Mouse (Mus musculus): ENCODE measurements around the gene Kcne3. TPM values are rescaled to one million over a fixed set of nuclear protein-coding genes. Genes with fewer than 3 reads are reported as not detected.
A peak's percentile ranks its signal among the peaks of the same experiment; 100 is the strongest.

The Kcne3 gene
- polyA plus RNA-seq, 1 experiment from 2014 or later, result 73.1 TPM

DNA sequence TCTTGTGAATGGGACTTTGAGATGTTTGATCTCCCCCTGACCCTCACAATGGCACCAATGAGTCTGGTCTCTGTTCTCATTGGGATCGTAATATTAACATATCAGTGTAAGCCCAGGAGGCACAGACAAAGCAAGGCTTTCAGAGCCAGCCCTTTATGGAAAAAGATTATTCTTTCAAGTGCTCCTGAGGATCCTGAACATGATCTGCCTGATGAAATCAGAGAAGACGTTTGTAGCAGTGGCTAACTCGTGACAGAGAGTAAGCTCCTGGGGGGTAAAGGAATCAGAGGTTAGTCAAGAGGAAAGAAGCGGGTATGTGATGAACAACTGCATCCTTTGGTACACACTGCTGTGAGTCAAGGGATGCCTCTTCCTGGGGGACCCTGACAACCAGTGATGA, 13.9 kb downstream of the Kcne3 start:
- DNase-seq (ENCODE audit: low spot score), result peak; percentile 38
- Histone ChIP-seq H3K9me3 (ENCODE audit: control insufficient read depth, low read length) (no peaks in the 10 kb centered on the region), H3K4me3 (ENCODE audit: low read depth, low read length) (no peak overlapping the region), H3K36me3 (ENCODE audit: control insufficient read depth, insufficient read depth, low read length) (no peaks in the 10 kb centered on the region), H3K4me1 (replicated peaks; ENCODE audit: control insufficient read depth, insufficient read depth, low read length) (no peaks in the 10 kb centered on the region), H3K27me3 (replicated peaks; ENCODE audit: control insufficient read depth, insufficient read depth, low read length) (no peaks in the 10 kb centered on the region), H3K4me2 (ENCODE audit: low read length) (no peak overlapping the region), H3K27ac (ENCODE audit: low read depth) (no peak overlapping the region), H3K9ac (ENCODE audit: low read length) (no peak overlapping the region)
- WGBS, result 56% methylated on average over 4 of the region's 4 CpGs
- no peak for ATAC-seq (replicated peaks; ENCODE audit: low FRiP score, low TSS enrichment, low read depth)

DNA sequence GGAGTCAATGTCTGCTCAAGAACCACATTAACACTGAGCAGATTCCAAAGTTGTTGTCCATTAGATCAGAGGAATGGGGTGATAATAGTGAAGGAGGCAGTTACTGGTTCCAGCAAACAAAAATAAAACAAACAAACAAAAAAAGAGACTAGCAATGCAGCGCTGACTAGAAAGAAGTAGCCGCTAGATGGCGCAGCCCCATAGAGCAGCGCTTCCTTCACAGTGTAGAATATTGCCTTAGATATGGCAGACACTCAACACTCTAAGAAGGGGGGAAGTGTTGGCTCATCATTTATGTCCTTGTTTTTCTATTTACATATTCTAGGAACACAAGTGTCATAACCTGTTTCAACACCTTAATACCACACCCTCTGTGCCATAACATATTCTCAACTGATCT, 14.5 kb downstream of the Kcne3 start:
- ATAC-seq (replicated peaks; ENCODE audit: low FRiP score, low TSS enrichment, low read depth) (no peak), DNase-seq (ENCODE audit: low spot score) (peak; percentile 70)
- Histone ChIP-seq H3K27ac (ENCODE audit: low read depth) (no peak overlapping the region), H3K4me2 (ENCODE audit: low read length) (no peak overlapping the region), H3K4me3 (ENCODE audit: low read depth, low read length) (no peak overlapping the region), H3K27me3 (replicated peaks; ENCODE audit: control insufficient read depth, insufficient read depth, low read length) (no peaks in the 10 kb centered on the region), H3K4me1 (replicated peaks; ENCODE audit: control insufficient read depth, insufficient read depth, low read length) (no peaks in the 10 kb centered on the region), H3K9me3 (ENCODE audit: control insufficient read depth, low read length) (no peaks in the 10 kb centered on the region), H3K36me3 (ENCODE audit: control insufficient read depth, insufficient read depth, low read length) (no peaks in the 10 kb centered on the region), H3K9ac (ENCODE audit: low read length) (no peak overlapping the region)
- 5% methylated on average over 4 of the region's 4 CpGs for WGBS

DNA sequence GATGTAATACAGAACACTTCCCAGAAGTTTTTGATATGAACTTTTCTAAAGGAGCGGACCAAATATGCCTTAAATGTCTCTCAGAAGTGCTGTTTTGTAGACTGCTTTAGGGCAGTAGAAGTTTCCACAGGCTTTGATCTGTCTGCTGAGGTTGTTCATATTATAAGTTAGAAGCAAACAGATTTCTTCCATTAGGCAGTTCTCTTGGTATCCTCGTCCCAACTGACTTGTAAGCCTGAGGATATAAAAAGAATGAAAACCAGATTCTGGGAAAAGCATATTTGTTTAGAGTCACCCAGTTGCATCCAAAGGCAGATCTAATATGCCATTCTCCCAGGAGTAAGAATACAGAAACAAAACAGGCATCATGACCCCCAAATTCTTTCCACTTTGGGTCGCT, 24.9 kb downstream of the Kcne3 start:
- Histone ChIP-seq H3K36me3 (ENCODE audit: control insufficient read depth, insufficient read depth, low read length) (no peaks in the 10 kb centered on the region), H3K4me1 (replicated peaks; ENCODE audit: control insufficient read depth, insufficient read depth, low read length) (no peaks in the 10 kb centered on the region), H3K27me3 (replicated peaks; ENCODE audit: control insufficient read depth, insufficient read depth, low read length) (no peaks in the 10 kb centered on the region), H3K27ac (ENCODE audit: low read depth) (no peak overlapping the region), H3K4me2 (ENCODE audit: low read length) (no peak overlapping the region), H3K9ac (ENCODE audit: low read length) (no peak overlapping the region), H3K4me3 (ENCODE audit: low read depth, low read length) (no peak overlapping the region), H3K9me3 (ENCODE audit: control insufficient read depth, low read length) (no peaks in the 10 kb centered on the region)
- WGBS, result 92% methylated on average over 3 of the region's 3 CpGs
- DNase-seq (ENCODE audit: low spot score), result no peak
- no peak for ATAC-seq (replicated peaks; ENCODE audit: low FRiP score, low TSS enrichment, low read depth)

DNA sequence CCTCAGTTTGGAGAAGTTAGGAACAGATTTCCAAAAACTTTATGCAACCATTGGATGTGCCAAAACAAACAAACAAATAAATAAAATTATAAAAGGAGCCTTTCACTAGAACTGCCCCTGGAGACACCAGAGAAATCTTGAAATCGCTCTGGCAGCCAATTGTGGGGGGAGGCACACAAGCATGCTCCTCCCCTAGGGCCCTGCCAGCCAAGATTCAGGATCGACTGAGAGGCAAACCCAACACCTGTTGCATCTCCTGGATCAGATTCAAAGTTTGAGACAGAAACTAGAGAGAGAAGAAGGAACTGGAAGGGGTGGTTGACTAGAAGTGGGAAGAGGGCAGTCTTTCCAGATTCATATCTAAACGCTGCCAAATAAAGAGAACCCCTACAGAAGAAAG, 27.3 kb downstream of the Kcne3 start:
- ATAC-seq (replicated peaks; ENCODE audit: low FRiP score, low TSS enrichment, low read depth) (no peak), DNase-seq (ENCODE audit: low spot score) (no peak)
- H3K27me3 ChIP-seq (replicated peaks; ENCODE audit: control insufficient read depth, insufficient read depth, low read length), result no peaks in the 10 kb centered on the region

DNA sequence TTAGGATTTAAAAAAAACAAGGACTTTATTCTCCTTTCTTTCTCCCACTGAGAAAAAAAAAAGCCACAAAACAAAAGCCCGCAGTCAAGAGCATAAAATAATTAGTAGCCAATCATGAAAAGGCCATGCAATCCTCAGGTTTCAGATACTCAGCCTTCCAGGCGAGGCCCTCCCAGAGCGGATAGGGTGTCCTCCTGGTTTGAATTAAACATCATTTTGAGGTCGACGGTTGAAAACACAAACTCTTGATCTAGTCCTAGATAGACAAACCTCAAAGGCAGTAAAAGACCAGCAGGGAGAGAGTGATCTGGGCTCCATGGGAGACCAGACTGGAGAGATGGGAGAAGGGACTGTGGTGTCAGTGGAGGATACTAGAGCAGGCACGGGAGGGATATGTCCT, 28.6 kb downstream of the Kcne3 start:
- no peak overlapping the region for H3K9ac ChIP-seq (ENCODE audit: low read length)
- H3K4me3 ChIP-seq (ENCODE audit: low read depth, low read length), result no peak overlapping the region
- DNase-seq (ENCODE audit: low spot score), result no peak
- H3K9me3 ChIP-seq (ENCODE audit: control insufficient read depth, low read length), result no peaks in the 10 kb centered on the region
- H3K27me3 ChIP-seq (replicated peaks; ENCODE audit: control insufficient read depth, insufficient read depth, low read length), result no peaks in the 10 kb centered on the region
- WGBS, result 74% methylated on average over 6 of the region's 6 CpGs
- H3K4me1 ChIP-seq (replicated peaks; ENCODE audit: control insufficient read depth, insufficient read depth, low read length), result no peaks in the 10 kb centered on the region
- no peak overlapping the region for H3K4me2 ChIP-seq (ENCODE audit: low read length)
- H3K36me3 ChIP-seq (ENCODE audit: control insufficient read depth, insufficient read depth, low read length), result no peaks in the 10 kb centered on the region
- H3K27ac ChIP-seq (ENCODE audit: low read depth), result no peak overlapping the region
- ATAC-seq (replicated peaks; ENCODE audit: low FRiP score, low TSS enrichment, low read depth), result no peak

More for the DNA sequence above, 27.3 kb downstream of the Kcne3 start:
- Histone ChIP-seq H3K9me3 (ENCODE audit: control insufficient read depth, low read length) (no peaks in the 10 kb centered on the region), H3K27ac (ENCODE audit: low read depth) (no peak overlapping the region), H3K4me2 (ENCODE audit: low read length) (no peak overlapping the region), H3K4me3 (ENCODE audit: low read depth, low read length) (no peak overlapping the region), H3K36me3 (ENCODE audit: control insufficient read depth, insufficient read depth, low read length) (no peaks in the 10 kb centered on the region), H3K9ac (ENCODE audit: low read length) (no peak overlapping the region), H3K4me1 (replicated peaks; ENCODE audit: control insufficient read depth, insufficient read depth, low read length) (no peaks in the 10 kb centered on the region)
- WGBS, result 59% methylated on average over 3 of the region's 3 CpGs

DNA sequence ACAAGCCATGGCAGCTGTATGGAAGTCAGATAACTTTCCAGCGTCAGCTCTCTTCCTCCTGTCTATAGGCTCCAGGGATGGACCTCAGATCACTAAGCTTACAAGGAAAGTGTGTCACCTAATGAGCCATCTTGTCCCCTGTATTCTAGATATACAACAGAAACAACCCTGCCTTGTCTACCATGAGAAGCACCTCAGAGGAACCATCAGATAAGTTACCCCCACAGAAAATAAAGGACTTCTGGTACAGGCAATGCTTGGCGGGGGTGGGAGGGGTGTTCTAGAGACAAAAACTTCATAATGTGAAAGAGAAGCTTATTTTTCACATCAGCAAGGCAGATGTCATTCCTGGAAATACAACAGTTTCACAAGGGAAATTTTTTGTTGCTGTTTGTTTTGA, 29.8 kb downstream of the Kcne3 start:
- H3K9me3 ChIP-seq (ENCODE audit: control insufficient read depth, low read length), result no peaks in the 10 kb centered on the region
- no peak for ATAC-seq (replicated peaks; ENCODE audit: low FRiP score, low TSS enrichment, low read depth)
- H3K36me3 ChIP-seq (ENCODE audit: control insufficient read depth, insufficient read depth, low read length), result no peaks in the 10 kb centered on the region
- no peak overlapping the region for H3K4me2 ChIP-seq (ENCODE audit: low read length)
- 87% methylated on average over 2 of the region's 2 CpGs for WGBS
- H3K4me1 ChIP-seq (replicated peaks; ENCODE audit: control insufficient read depth, insufficient read depth, low read length), result no peaks in the 10 kb centered on the region
- no peak for DNase-seq (ENCODE audit: low spot score)
- no peak overlapping the region for H3K9ac ChIP-seq (ENCODE audit: low read length)
- H3K4me3 ChIP-seq (ENCODE audit: low read depth, low read length), result no peak overlapping the region
- H3K27ac ChIP-seq (ENCODE audit: low read depth), result no peak overlapping the region
- H3K27me3 ChIP-seq (replicated peaks; ENCODE audit: control insufficient read depth, insufficient read depth, low read length), result no peaks in the 10 kb centered on the region

DNA sequence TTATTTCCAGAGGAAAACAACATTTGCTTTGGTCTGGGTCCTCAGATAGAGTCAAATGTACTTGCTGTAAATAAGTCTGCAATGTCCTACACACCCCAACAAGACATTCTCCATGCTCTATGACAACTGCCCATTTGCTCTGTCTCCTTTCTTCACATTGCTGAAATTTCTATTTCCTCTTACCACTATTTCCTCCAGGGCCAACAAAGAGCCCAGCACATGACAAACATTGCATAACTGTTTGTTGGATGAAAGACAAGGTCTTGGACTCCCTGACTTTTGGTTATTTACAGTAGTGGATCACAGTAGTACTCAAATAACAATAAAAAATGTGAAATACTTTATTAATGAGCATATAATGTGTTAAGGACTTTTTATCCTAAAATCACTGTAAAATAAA, 31.6 kb downstream of the Kcne3 start:
- Histone ChIP-seq H3K36me3 (ENCODE audit: control insufficient read depth, insufficient read depth, low read length) (no peaks in the 10 kb centered on the region), H3K4me2 (ENCODE audit: low read length) (no peak overlapping the region), H3K4me3 (ENCODE audit: low read depth, low read length) (no peak overlapping the region), H3K27me3 (replicated peaks; ENCODE audit: control insufficient read depth, insufficient read depth, low read length) (no peaks in the 10 kb centered on the region), H3K4me1 (replicated peaks; ENCODE audit: control insufficient read depth, insufficient read depth, low read length) (no peaks in the 10 kb centered on the region), H3K9ac (ENCODE audit: low read length) (no peak overlapping the region), H3K9me3 (ENCODE audit: control insufficient read depth, low read length) (no peaks in the 10 kb centered on the region), H3K27ac (ENCODE audit: low read depth) (no peak overlapping the region)
- DNase-seq (ENCODE audit: low spot score) (no peak), ATAC-seq (replicated peaks; ENCODE audit: low FRiP score, low TSS enrichment, low read depth) (no peak)

DNA sequence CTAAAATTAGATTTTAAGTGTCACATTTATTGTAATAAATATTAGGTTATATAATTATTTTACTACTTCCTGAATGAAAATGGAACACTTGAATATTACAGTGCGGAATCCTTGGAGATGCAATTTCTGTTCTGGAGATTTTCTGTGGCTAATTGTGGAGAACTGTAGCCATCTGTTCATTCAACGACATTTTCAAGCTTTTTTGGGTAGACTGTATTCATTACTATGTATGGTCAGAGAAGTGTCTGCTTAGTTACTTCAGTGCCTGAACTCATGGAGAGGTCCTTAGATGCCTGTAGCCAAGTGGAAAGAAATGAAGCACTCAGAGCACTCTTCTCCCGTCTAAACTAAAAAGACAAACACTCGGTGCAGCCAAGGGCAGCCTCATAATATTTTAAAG, 38.0 kb downstream of the Kcne3 start:
- ATAC-seq (replicated peaks; ENCODE audit: low FRiP score, low TSS enrichment, low read depth), result no peak
- no peaks in the 10 kb centered on the region; the same call in 1 of the 2 replicates for H3K4me1 ChIP-seq (replicated peaks; ENCODE audit: control insufficient read depth, insufficient read depth, low read length)
- 71% methylated on average over 4 of the region's 4 CpGs for WGBS

DNA sequence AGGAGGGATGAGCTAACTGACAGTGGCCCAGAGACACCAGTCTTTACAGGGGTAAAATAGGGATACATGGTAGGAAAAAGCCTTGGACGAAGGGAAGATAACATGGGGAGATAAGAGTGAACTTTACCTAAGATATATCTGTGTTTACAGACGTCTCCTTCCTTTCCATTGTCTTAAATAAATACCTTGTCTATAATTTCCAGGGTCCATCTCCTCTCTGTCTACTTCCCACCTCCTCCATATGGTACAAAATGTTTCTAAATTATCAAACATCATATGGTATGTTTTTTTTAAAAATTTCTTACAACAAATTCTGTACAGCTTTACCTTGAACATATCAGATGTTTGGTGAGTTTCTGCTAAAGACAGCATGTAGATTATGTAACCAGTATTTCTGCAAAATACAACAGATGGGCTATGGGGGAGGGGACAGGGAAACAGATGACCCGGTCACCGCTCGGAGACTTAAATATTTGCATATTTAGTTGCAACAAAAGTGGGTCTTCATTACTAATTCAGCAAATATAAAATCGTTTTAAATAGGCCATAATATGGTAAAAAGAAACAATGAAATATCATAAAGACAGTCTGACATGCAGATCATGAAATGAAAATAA, 38.9 kb downstream of the Kcne3 start:
- Histone ChIP-seq H3K9me3 (ENCODE audit: control insufficient read depth, low read length) (no peaks in the 10 kb centered on the region), H3K4me1 (replicated peaks; ENCODE audit: control insufficient read depth, insufficient read depth, low read length) (no peaks in the 10 kb centered on the region; the same call in 1 of the 2 replicates), H3K27me3 (replicated peaks; ENCODE audit: control insufficient read depth, insufficient read depth, low read length) (no peaks in the 10 kb centered on the region), H3K36me3 (ENCODE audit: control insufficient read depth, insufficient read depth, low read length) (no peaks in the 10 kb centered on the region), H3K27ac (ENCODE audit: low read depth) (no peak overlapping the region), H3K4me3 (ENCODE audit: low read depth, low read length) (no peak overlapping the region), H3K4me2 (ENCODE audit: low read length) (no peak overlapping the region), H3K9ac (ENCODE audit: low read length) (no peak overlapping the region)
- WGBS, result 53% methylated on average over 6 of the region's 6 CpGs
- ATAC-seq (replicated peaks; ENCODE audit: low FRiP score, low TSS enrichment, low read depth) (no peak), DNase-seq (ENCODE audit: low spot score) (no peak)

More for the DNA sequence above, 38.0 kb downstream of the Kcne3 start:
- Histone ChIP-seq H3K4me3 (ENCODE audit: low read depth, low read length) (no peak overlapping the region), H3K27ac (ENCODE audit: low read depth) (no peak overlapping the region), H3K27me3 (replicated peaks; ENCODE audit: control insufficient read depth, insufficient read depth, low read length) (no peaks in the 10 kb centered on the region), H3K9me3 (ENCODE audit: control insufficient read depth, low read length) (no peaks in the 10 kb centered on the region), H3K9ac (ENCODE audit: low read length) (no peak overlapping the region), H3K4me2 (ENCODE audit: low read length) (no peak overlapping the region), H3K36me3 (ENCODE audit: control insufficient read depth, insufficient read depth, low read length) (no peaks in the 10 kb centered on the region)
- DNase-seq (ENCODE audit: low spot score), result no peak
